Mouse (Mus musculus): Measurements from ENCODE around the gene Arnt. TPM values are rescaled to one million over a fixed set of nuclear protein-coding genes. Genes with fewer than 3 reads are reported as not detected.

Gene Arnt
- total RNA-seq (2014; rRNA removed) (16.0 and 16.7 TPM in 2 replicates), polyA plus RNA-seq (2015; fragmentation: Nextera tagmentation; extraction: Ambion mirVana) (9.6 and 11.6 TPM in 2 replicates)

DNA sequence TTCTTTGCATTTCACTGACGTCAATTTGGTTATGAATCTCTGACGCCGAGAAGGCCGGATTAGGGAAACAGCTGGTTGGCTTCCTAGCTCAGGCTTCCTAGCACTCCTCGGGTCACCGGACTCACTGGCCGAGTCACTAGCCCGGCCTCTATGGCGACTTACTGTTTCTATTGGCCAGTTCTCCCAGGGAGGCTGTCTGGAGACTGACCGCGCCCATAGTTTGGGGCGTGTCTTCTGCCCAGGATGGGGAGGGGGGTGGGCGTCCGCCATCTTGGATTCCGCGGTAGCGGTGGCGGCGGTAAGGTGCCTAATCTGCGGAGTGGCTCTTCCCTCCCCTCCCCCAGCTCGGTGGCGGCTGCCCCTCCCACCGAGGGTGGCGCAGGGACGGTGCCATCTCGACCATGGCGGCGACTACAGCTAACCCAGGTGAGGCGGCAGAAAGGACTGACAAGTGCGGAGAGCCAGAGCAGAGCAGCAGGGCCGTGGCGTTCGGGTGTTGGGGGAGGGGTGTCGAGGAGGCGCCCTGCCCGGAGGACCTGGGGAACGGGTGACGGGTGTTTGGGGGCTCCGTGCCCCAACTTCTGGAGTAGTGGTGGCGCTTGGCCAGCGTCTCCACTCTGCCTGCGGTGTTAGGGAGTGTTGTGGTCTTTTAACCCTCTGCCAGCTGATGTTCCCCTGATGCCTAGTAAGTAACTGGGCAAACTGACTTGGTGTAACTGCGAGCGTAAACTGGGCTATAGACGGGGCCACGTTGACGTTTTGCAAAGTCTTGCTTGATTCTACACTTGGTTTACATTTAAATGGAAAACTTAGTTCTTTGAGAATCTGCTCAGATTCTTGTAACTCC, at the start of gene Arnt:
TSS of gene Arnt (plus strand) at position 253 of the 847 bp plus-strand sequence.
- DNase-seq (ENCODE audit: low spot score) (peak; percentile 97), ATAC-seq (peak; percentile 100)
- no peaks in the 10 kb centered on the region for H3K9me3 ChIP-seq (ENCODE audit: low read length)
- no peaks in the 10 kb centered on the region for H3K27me3 ChIP-seq (ENCODE audit: insufficient read depth, low read length)
- under 1% methylated on average over 46 of the region's 47 CpGs for WGBS
- peak within 1 kb of the TSS; percentile 83 for H3K27ac ChIP-seq
- peak within 1 kb of the TSS; percentile 74 for H3K9ac ChIP-seq (replicated peaks; ENCODE audit: low read length)
- H3K36me3 ChIP-seq (ENCODE audit: insufficient read depth, low read length): peaks cover 5% of the 10 kb centered on the region; the same call in 1 of the 2 replicates
- no peak; the same call in 1 of the 2 replicates for TF ChIP-seq CTCF (IDR thresholded peaks at IDR 0.05; ENCODE audit: low read depth)
- peak within 1 kb of the TSS; percentile 92 for H3K4me3 ChIP-seq (ENCODE audit: low read length)
- peaks cover 9% of the 10 kb centered on the region; the same call in 1 of the 2 replicates for H3K4me1 ChIP-seq (ENCODE audit: insufficient read depth, low read length)
- H3K4me2 ChIP-seq (ENCODE audit: low read depth, low read length): peak within 1 kb of the TSS; percentile 91

GRCm38 (mm10) chr3:95385401-95386075, 48.6 kb upstream of the Arnt start:
- H3K4me3 ChIP-seq (ENCODE audit: low read length): no peak overlapping the region
- no peaks in the 10 kb centered on the region for H3K4me1 ChIP-seq (ENCODE audit: insufficient read depth, low read length)
- no peaks in the 10 kb centered on the region for H3K9me3 ChIP-seq (ENCODE audit: low read length)
- ATAC-seq: no peak
- WGBS: 90% methylated on average over 5 of the region's 5 CpGs
- no peak overlapping the region for H3K27ac ChIP-seq
- TF ChIP-seq CTCF (IDR thresholded peaks at IDR 0.05; ENCODE audit: low read depth): no peak
- H3K9ac ChIP-seq (replicated peaks; ENCODE audit: low read length): no peak overlapping the region
- H3K27me3 ChIP-seq (ENCODE audit: insufficient read depth, low read length): no peaks in the 10 kb centered on the region
- no peaks in the 10 kb centered on the region for H3K36me3 ChIP-seq (ENCODE audit: insufficient read depth, low read length)
- DNase-seq (ENCODE audit: low spot score): no peak
- no peak overlapping the region for H3K4me2 ChIP-seq (ENCODE audit: low read depth, low read length)

GRCm38 (mm10) chr3:95394385-95394784, 39.8 kb upstream of the Arnt start:
- Histone ChIP-seq H3K9me3 (ENCODE audit: low read length) (no peaks in the 10 kb centered on the region), H3K4me2 (ENCODE audit: low read depth, low read length) (no peak overlapping the region), H3K4me1 (ENCODE audit: insufficient read depth, low read length) (no peaks in the 10 kb centered on the region), H3K4me3 (ENCODE audit: low read length) (no peak overlapping the region), H3K9ac (replicated peaks; ENCODE audit: low read length) (no peak overlapping the region), H3K27ac (no peak overlapping the region), H3K27me3 (ENCODE audit: insufficient read depth, low read length) (no peaks in the 10 kb centered on the region), H3K36me3 (ENCODE audit: insufficient read depth, low read length) (no peaks in the 10 kb centered on the region)
- no peak for DNase-seq (ENCODE audit: low spot score)
- 84% methylated on average over 4 of the region's 4 CpGs for WGBS
- TF ChIP-seq CTCF (IDR thresholded peaks at IDR 0.05; ENCODE audit: low read depth): no peak; the same call in 1 of the 2 replicates
- ATAC-seq: no peak

GRCm38 (mm10) chr3:95402741-95403140, 31.4 kb upstream of the Arnt start, which contains the start of gene 4930558C23Rik:
4930558C23Rik (minus strand) TSS chr3:95402841.
- H3K4me1 ChIP-seq (ENCODE audit: insufficient read depth, low read length): no peaks in the 10 kb centered on the region
- no peaks in the 10 kb centered on the region for H3K36me3 ChIP-seq (ENCODE audit: insufficient read depth, low read length)
- no peak within 1 kb of the TSS for H3K4me3 ChIP-seq (ENCODE audit: low read length)
- no peaks in the 10 kb centered on the region for H3K27me3 ChIP-seq (ENCODE audit: insufficient read depth, low read length)
- H3K9me3 ChIP-seq (ENCODE audit: low read length): no peaks in the 10 kb centered on the region
- 92% methylated on average over 3 of the region's 3 CpGs for WGBS
- no peak for ATAC-seq
- H3K9ac ChIP-seq (replicated peaks; ENCODE audit: low read length): no peak within 1 kb of the TSS
- no peak within 1 kb of the TSS for H3K27ac ChIP-seq
- no peak for DNase-seq (ENCODE audit: low spot score)
- no peak within 1 kb of the TSS for H3K4me2 ChIP-seq (ENCODE audit: low read depth, low read length)
- TF ChIP-seq CTCF (IDR thresholded peaks at IDR 0.05; ENCODE audit: low read depth): no peak

GRCm38 (mm10) chr3:95407728-95408127, 26.5 kb upstream of the Arnt start:
- H3K9ac ChIP-seq (replicated peaks; ENCODE audit: low read length): no peak overlapping the region
- H3K36me3 ChIP-seq (ENCODE audit: insufficient read depth, low read length): no peaks in the 10 kb centered on the region
- TF ChIP-seq CTCF (IDR thresholded peaks at IDR 0.05; ENCODE audit: low read depth): no peak
- H3K4me3 ChIP-seq (ENCODE audit: low read length): no peak overlapping the region
- no peaks in the 10 kb centered on the region for H3K4me1 ChIP-seq (ENCODE audit: insufficient read depth, low read length)
- DNase-seq (ENCODE audit: low spot score): no peak
- no peaks in the 10 kb centered on the region for H3K27me3 ChIP-seq (ENCODE audit: insufficient read depth, low read length)
- no peak for ATAC-seq
- H3K27ac ChIP-seq: no peak overlapping the region
- H3K9me3 ChIP-seq (ENCODE audit: low read length): no peaks in the 10 kb centered on the region
- WGBS: 79% methylated on average over 1 of the region's 1 CpGs
- H3K4me2 ChIP-seq (ENCODE audit: low read depth, low read length): no peak overlapping the region

DNA sequence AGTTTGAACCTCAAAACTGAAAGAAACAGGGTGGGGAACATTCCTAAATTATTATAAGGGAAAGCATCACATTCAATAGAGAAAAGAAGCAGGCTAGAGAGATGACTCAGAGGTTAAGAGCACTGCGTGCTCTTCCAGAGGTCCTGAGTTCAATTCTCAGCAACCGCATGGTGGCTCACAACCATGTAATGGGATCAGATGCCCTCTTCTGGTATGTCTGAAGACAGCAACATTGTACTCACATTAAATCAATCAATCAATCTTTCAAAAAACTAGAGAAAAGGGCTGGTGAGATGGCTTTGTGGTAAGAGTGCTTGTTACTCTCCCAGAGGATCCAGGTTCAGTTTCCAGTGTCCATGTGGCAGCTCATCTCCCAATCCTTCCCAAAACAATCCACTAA, 25.3 kb upstream of the Arnt start:
- no peaks in the 10 kb centered on the region for H3K9me3 ChIP-seq (ENCODE audit: low read length)
- 98% methylated on average over 2 of the region's 2 CpGs for WGBS

More for the DNA sequence above, 25.3 kb upstream of the Arnt start:
- DNase-seq (ENCODE audit: low spot score) (no peak), ATAC-seq (no peak)
- TF ChIP-seq CTCF (IDR thresholded peaks at IDR 0.05; ENCODE audit: low read depth): no peak
- Histone ChIP-seq H3K4me1 (ENCODE audit: insufficient read depth, low read length) (no peaks in the 10 kb centered on the region), H3K27ac (no peak overlapping the region), H3K4me3 (ENCODE audit: low read length) (no peak overlapping the region), H3K9ac (replicated peaks; ENCODE audit: low read length) (no peak overlapping the region), H3K27me3 (ENCODE audit: insufficient read depth, low read length) (no peaks in the 10 kb centered on the region), H3K4me2 (ENCODE audit: low read depth, low read length) (no peak overlapping the region), H3K36me3 (ENCODE audit: insufficient read depth, low read length) (no peaks in the 10 kb centered on the region)
